Mouse (Mus musculus): ENCODE measurements around the gene Prdx4. TPM values are rescaled to one million over a fixed set of nuclear protein-coding genes. Genes with fewer than 3 reads are reported as not detected.

The Prdx4 gene
- 21.9 and 38.8 TPM in 2 replicates for polyA plus RNA-seq (2012; rRNA removed)

GRCm38 (mm10) chrX:155340654-155341053, at the start of gene Prdx4:
Gene Prdx4, minus strand, starts transcription at chrX:155340754.

Other genes with a start within 250 kb of the Prdx4 start
- gene Magea2, start 247.1 kb downstream of the Prdx4 start, polyA plus RNA-seq (2012; rRNA removed), result not detected in 2 replicates
- not detected in 2 replicates for gene Cldn34b2, start 212.3 kb downstream of the Prdx4 start, polyA plus RNA-seq (2012; rRNA removed)
- gene Sat1, start 124.3 kb downstream of the Prdx4 start, polyA plus RNA-seq (2012; rRNA removed), result 3.1 and 6.1 TPM in 2 replicates
- 2.6 and 3.9 TPM in 2 replicates for gene Acot9, start 78.3 kb downstream of the Prdx4 start, polyA plus RNA-seq (2012; rRNA removed)